8 mouse cellular contexts compared by ENCODE assay signal in the genomic region with DNA sequence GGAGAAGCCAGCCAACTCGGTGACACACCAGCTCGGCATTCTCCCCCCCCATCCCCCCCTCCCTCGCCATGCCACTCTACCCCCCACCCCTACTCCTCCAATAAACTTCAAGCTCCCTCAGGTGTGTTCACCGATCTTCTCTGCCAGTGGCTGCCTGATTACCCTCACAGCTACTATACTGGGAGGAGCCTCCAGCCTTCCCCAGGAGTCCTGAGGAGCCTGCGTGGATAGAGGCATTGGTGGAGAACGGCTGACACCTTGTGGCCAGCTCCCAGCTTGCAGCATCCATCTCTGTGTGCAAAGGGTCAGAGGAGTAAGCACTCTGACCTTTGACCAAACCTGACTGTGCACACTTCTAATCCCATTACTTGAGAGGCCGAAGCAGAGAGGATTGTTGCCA. TPM values are rescaled to one million over a fixed set of nuclear protein-coding genes. Genes with fewer than 3 reads are reported as not detected.
DNase-seq lines count a peak whose midpoint lies in the region; ATAC-seq and TF ChIP-seq lines count a peak whose summit lies in the region.

No protein-coding gene starts in this region.

- WGBS in embryonic facial prominence, embryonic 14.5 days: 3% methylated on average over 7 of the region's 7 CpGs
- 5% methylated on average over 7 of the region's 7 CpGs for WGBS in heart, embryonic 10.5 days
- WGBS in kidney, embryonic 14.5 days: 5% methylated on average over 7 of the region's 7 CpGs
- 9% methylated on average over 7 of the region's 7 CpGs for WGBS in liver, embryonic 13.5 days (ENCODE audit: insufficient replicate concordance)
- WGBS in stomach, embryonic 16.5 days: 5% methylated on average over 7 of the region's 7 CpGs

- DNase-seq in adrenal gland, postnatal 36 days: peak; percentile 82 to 85
- peak; percentile 93 for DNase-seq in embryonic facial prominence, embryonic 14.5 days (ENCODE audit: low spot score)
- peak; percentile 93 for DNase-seq in heart, embryonic 10.5 days (ENCODE audit: low spot score)
- DNase-seq in liver, embryonic 13.5 days: peak; percentile 68
- peak; percentile 79 for DNase-seq in neural tube, embryonic 10.5 days (ENCODE audit: extremely low spot score, low spot score)

- peaks cover 16% of the 10 kb centered on the region for H3K4me1 ChIP-seq in embryonic facial prominence, embryonic 14.5 days (ENCODE audit: control insufficient read depth, insufficient read depth, low read length)
- H3K4me1 ChIP-seq in heart, embryonic 10.5 days: peaks cover 15% of the 10 kb centered on the region
- H3K4me1 ChIP-seq in kidney, embryonic 14.5 days (ENCODE audit: control insufficient read depth, insufficient read depth, low read length): peaks cover 6% of the 10 kb centered on the region; the same call in 1 of the 2 replicates
- H3K4me1 ChIP-seq in liver, embryonic 13.5 days (replicated peaks): peaks cover 19% of the 10 kb centered on the region
- H3K4me1 ChIP-seq in stomach, embryonic 16.5 days (ENCODE audit: control insufficient read depth, insufficient read depth, low read length): peaks cover 21% of the 10 kb centered on the region

- H3K4me3 ChIP-seq in C2C12 (ENCODE audit: insufficient read depth, poor library complexity, severe bottlenecking): no peak overlapping the region
- H3K4me3 ChIP-seq in embryonic facial prominence, embryonic 14.5 days (ENCODE audit: low read depth, low read length): no peak overlapping the region
- H3K4me3 ChIP-seq in heart, embryonic 10.5 days: no peak overlapping the region
- no peak overlapping the region for H3K4me3 ChIP-seq in kidney, embryonic 14.5 days (ENCODE audit: low read length)
- H3K4me3 ChIP-seq in liver, embryonic 13.5 days (replicated peaks): no peak overlapping the region
- no peak overlapping the region for H3K4me3 ChIP-seq in stomach, embryonic 16.5 days (replicated peaks; ENCODE audit: low read length)

- peak; percentile 97 for TF ChIP-seq CTCF in C2C12 (IDR thresholded peaks at IDR 0.05; ENCODE audit: control insufficient read depth, insufficient read depth, insufficient read length)

- no peaks in the 10 kb centered on the region for H3K9me3 ChIP-seq in embryonic facial prominence, embryonic 14.5 days (ENCODE audit: control insufficient read depth, low read length)
- no peaks in the 10 kb centered on the region for H3K9me3 ChIP-seq in heart, embryonic 10.5 days
- no peaks in the 10 kb centered on the region for H3K9me3 ChIP-seq in kidney, embryonic 14.5 days (ENCODE audit: control insufficient read depth, low read length)
- H3K9me3 ChIP-seq in liver, embryonic 13.5 days (replicated peaks): no peaks in the 10 kb centered on the region
- H3K9me3 ChIP-seq in stomach, embryonic 16.5 days (replicated peaks; ENCODE audit: control insufficient read depth, low read length): no peaks in the 10 kb centered on the region

- peak overlapping the region; percentile 38; the same call in 1 of the 2 replicates for H3K4me2 ChIP-seq in embryonic facial prominence, embryonic 14.5 days (ENCODE audit: low read depth, low read length)
- no peak overlapping the region for H3K4me2 ChIP-seq in kidney, embryonic 14.5 days (replicated peaks; ENCODE audit: low read depth, low read length)
- H3K4me2 ChIP-seq in liver, embryonic 13.5 days: no peak overlapping the region
- peak overlapping the region; percentile 24; the same call in 1 of the 2 replicates for H3K4me2 ChIP-seq in stomach, embryonic 16.5 days (ENCODE audit: low read depth, low read length)

- peak; percentile 89 for ATAC-seq in embryonic facial prominence, embryonic 14.5 days (ENCODE audit: low read depth)
- peak; percentile 80 for ATAC-seq in kidney, embryonic 14.5 days (ENCODE audit: low FRiP score, low TSS enrichment)
- ATAC-seq in liver, embryonic 13.5 days (ENCODE audit: low read depth): peak; percentile 75
- peak; percentile 85 for ATAC-seq in stomach, embryonic 16.5 days (ENCODE audit: insufficient read depth, low FRiP score)

- H3K79me3 ChIP-seq in C2C12 (ENCODE audit: low read depth): no peaks in the 10 kb centered on the region

- H3K36me3 ChIP-seq in C2C12 (ENCODE audit: control insufficient read depth, insufficient read depth): no peaks in the 10 kb centered on the region
- no peaks in the 10 kb centered on the region for H3K36me3 ChIP-seq in embryonic facial prominence, embryonic 14.5 days (ENCODE audit: control insufficient read depth, insufficient read depth, low read length)
- no peaks in the 10 kb centered on the region for H3K36me3 ChIP-seq in heart, embryonic 10.5 days
- no peaks in the 10 kb centered on the region for H3K36me3 ChIP-seq in kidney, embryonic 14.5 days (ENCODE audit: control insufficient read depth, insufficient read depth, low read length)
- H3K36me3 ChIP-seq in liver, embryonic 13.5 days: no peaks in the 10 kb centered on the region
- no peaks in the 10 kb centered on the region for H3K36me3 ChIP-seq in stomach, embryonic 16.5 days (ENCODE audit: control insufficient read depth, insufficient read depth, low read length)

- H3K27me3 ChIP-seq in C2C12 (ENCODE audit: control insufficient read depth, insufficient read depth, insufficient read length): peaks cover 16% of the 10 kb centered on the region
- no peaks in the 10 kb centered on the region for H3K27me3 ChIP-seq in embryonic facial prominence, embryonic 14.5 days (replicated peaks; ENCODE audit: control insufficient read depth, insufficient read depth, low read length)
- peaks cover 15% of the 10 kb centered on the region; the same call in 1 of the 2 replicates for H3K27me3 ChIP-seq in heart, embryonic 10.5 days (ENCODE audit: insufficient read depth, poor library complexity, severe bottlenecking)
- no peaks in the 10 kb centered on the region for H3K27me3 ChIP-seq in kidney, embryonic 14.5 days (ENCODE audit: control insufficient read depth, insufficient read depth, low read length)
- H3K27me3 ChIP-seq in liver, embryonic 13.5 days: 0 out of 2 replicates have a peak, but pooled peaks cover 4% of the 10 kb centered on the region
- no peaks in the 10 kb centered on the region for H3K27me3 ChIP-seq in stomach, embryonic 16.5 days (ENCODE audit: control insufficient read depth, insufficient read depth, low read length)

- H3K9ac ChIP-seq in embryonic facial prominence, embryonic 14.5 days (ENCODE audit: low read depth, low read length): no peak overlapping the region
- no peak overlapping the region for H3K9ac ChIP-seq in kidney, embryonic 14.5 days (ENCODE audit: low read depth, low read length)
- H3K9ac ChIP-seq in liver, embryonic 13.5 days: no peak overlapping the region
- no peak overlapping the region for H3K9ac ChIP-seq in stomach, embryonic 16.5 days (ENCODE audit: low read length)

- H3ac ChIP-seq in C2C12 (ENCODE audit: control insufficient read depth, insufficient read length, low read depth): no peak overlapping the region

- no peak overlapping the region for H3K27ac ChIP-seq in embryonic facial prominence, embryonic 14.5 days (replicated peaks; ENCODE audit: low read depth, low read length)
- H3K27ac ChIP-seq in heart, embryonic 10.5 days: no peak overlapping the region; the same call in 1 of the 2 replicates
- no peak overlapping the region for H3K27ac ChIP-seq in kidney, embryonic 14.5 days (ENCODE audit: low read depth, low read length)
- no peak overlapping the region for H3K27ac ChIP-seq in liver, embryonic 13.5 days
- no peak overlapping the region for H3K27ac ChIP-seq in stomach, embryonic 16.5 days (ENCODE audit: low read length)

- H3K79me2 ChIP-seq in C2C12 (ENCODE audit: control insufficient read depth, insufficient read depth): no peaks in the 10 kb centered on the region

TF ChIP-seq in C2C12, 6 proteins besides CTCF, POLR2A, EP300 and RAD21:
- TF ChIP-seq USF1 (IDR thresholded peaks at IDR 0.05; ENCODE audit: low read depth): no peak
- TF ChIP-seq MYOD1 (IDR thresholded peaks at IDR 0.05; ENCODE audit: control insufficient read depth, insufficient read length, low read depth): no peak
- no peak for TF ChIP-seq MYOG (IDR thresholded peaks at IDR 0.05; ENCODE audit: control insufficient read depth, extremely low read depth, insufficient read length)
- no peak for TF ChIP-seq MAX (IDR thresholded peaks at IDR 0.05)
- TF ChIP-seq FOSL1 (IDR thresholded peaks at IDR 0.05; ENCODE audit: insufficient read depth, low read length, poor library complexity, severe bottlenecking): no peak
- TF ChIP-seq CEBPB (IDR thresholded peaks at IDR 0.05; ENCODE audit: low read depth): no peak

RNA-seq across cellular contexts. Expression of gene Tnrc6b, which starts 6.8 kb away (rescaled TPM):
- 9.4 TPM for polyA plus RNA-seq in C2C12 (2012; fragmentation: generic; extraction: Trizol)
- total RNA-seq in adrenal gland, postnatal 36 days (2021): 10 to 100 TPM; 46.5 to 56.9 TPM
- polyA plus RNA-seq in embryonic facial prominence, embryonic 14.5 days (2014; fragmentation: Nextera tagmentation; extraction: Ambion mirVana): 12.5 and 16.1 TPM in 2 replicates
- 28.5 and 40.2 TPM in 2 replicates for polyA plus RNA-seq in heart, embryonic 10.5 days (2016; fragmentation: Nextera tagmentation; extraction: Ambion mirVana)
- polyA plus RNA-seq in kidney, embryonic 14.5 days (2014; fragmentation: Nextera tagmentation; extraction: Ambion mirVana): 21.9 and 23.2 TPM in 2 replicates
- polyA plus RNA-seq in liver, embryonic 13.5 days (2015; fragmentation: Nextera tagmentation; extraction: Ambion mirVana): 18.7 and 23.6 TPM in 2 replicates
- polyA plus RNA-seq in stomach, embryonic 16.5 days (2015; fragmentation: Nextera tagmentation; extraction: Ambion mirVana): 28.3 and 29.9 TPM in 2 replicates

RNA-seq across cellular contexts. Expression of gene Fam83f, which starts 32.6 kb away (rescaled TPM):
- 0.01 TPM for polyA plus RNA-seq in C2C12 (2012; fragmentation: generic; extraction: Trizol)
- under 1 TPM; 0.13 to 0.16 TPM for total RNA-seq in adrenal gland, postnatal 36 days (2021)
- polyA plus RNA-seq in embryonic facial prominence, embryonic 14.5 days (2014; fragmentation: Nextera tagmentation; extraction: Ambion mirVana): 2.2 and 2.9 TPM in 2 replicates
- 0.31 and 0.50 TPM in 2 replicates for polyA plus RNA-seq in heart, embryonic 10.5 days (2016; fragmentation: Nextera tagmentation; extraction: Ambion mirVana)
- polyA plus RNA-seq in kidney, embryonic 14.5 days (2014; fragmentation: Nextera tagmentation; extraction: Ambion mirVana): 1.4 and 2.9 TPM in 2 replicates
- 0.73 and 0.83 TPM in 2 replicates for polyA plus RNA-seq in liver, embryonic 13.5 days (2015; fragmentation: Nextera tagmentation; extraction: Ambion mirVana)
- polyA plus RNA-seq in stomach, embryonic 16.5 days (2015; fragmentation: Nextera tagmentation; extraction: Ambion mirVana): 22.0 and 22.4 TPM in 2 replicates

Comparison
In these comparisons a context has a peak if more than half of its experiments do, and no peak if none do; other contexts are left out.
1. H3K4me2 ChIP-seq: peak in embryonic facial prominence, embryonic 14.5 days (single experiment) and stomach, embryonic 16.5 days (single experiment); none in kidney, embryonic 14.5 days (single experiment) and liver, embryonic 13.5 days (single experiment).
2. Peak in every context shown above with its lines, with median percentiles within 50 percentile points of each other: DNase-seq and ATAC-seq.